Mouse (Mus musculus): ENCODE results near the gene Itgb7.

Gene Itgb7

DNA sequence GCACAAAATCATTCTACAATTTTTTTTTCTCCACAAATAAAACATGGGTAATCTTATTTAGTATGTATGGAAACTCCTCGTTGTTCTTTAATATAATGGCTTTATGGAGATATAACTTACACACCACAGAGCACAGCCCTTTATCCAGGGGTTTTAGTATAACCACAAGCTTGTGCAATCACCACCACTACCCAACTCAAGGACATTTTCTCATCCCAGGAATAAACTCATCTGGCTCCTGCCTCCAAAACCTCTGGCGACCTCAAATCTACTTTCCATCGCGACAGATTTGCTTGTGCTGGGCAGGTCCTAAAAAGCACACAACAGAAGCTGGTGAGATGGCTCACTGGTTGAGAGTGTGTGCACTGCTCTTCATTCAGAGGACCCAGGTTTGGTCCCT is 38.1 kb downstream of the Itgb7 start:
- no peak for DNase-seq (ENCODE audit: low spot score in 2 of 2)

DNA sequence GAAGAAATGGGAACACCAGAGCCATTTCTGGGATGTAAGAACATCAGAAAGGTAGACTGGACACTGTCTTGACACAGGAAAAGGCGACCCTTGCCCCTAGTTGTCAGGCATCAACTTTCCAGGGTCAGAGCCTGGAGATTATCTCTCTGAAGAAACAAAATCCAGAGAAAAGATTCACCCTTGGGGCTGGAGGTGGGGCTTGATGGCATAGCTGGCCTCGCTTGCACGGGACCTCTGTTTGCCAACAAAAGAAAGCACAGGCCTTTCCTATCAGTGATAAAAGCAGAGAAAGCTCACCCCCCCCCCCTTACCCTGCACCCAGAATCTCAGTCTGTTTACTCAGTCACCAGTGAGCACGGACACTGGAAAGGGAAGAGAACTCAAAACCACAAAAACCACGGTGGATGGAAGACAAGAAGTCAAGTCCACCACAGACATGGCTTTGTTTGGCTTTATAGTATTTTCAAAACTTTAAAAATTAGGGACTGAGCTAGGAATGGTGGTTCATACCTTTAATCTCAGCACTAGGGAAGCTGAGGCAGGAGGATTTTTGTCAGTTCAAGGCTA is 38.8 kb downstream of the Itgb7 start:
- DNase-seq (ENCODE audit: low spot score in 2 of 2): no peak

GRCm38 (mm10) chr15:102192271-102192812 is 39.4 kb downstream of the Itgb7 start:
- no peak for DNase-seq (ENCODE audit: low spot score in 2 of 2)

DNA sequence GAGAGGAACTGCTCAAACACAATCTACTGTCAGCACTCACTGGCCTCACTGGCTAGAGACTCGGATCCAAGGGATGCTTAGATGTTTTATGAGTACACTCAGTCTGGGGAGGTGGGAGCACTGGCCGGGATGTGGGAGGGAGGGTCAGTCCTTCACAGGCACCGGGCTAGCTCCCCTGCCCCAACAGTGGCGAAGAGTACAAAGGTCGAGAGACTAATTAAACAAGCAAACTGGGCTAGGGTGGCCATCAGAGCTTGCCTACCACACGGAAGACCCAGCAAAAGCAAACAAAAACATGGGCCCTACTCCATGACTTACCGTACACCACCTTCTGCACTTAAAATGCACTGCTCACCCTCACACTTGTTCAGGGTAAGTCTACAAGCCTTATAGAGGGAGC is 40.0 kb downstream of the Itgb7 start:
- no peak for DNase-seq (ENCODE audit: low spot score in 2 of 2)

- DNase-seq (ENCODE audit: low spot score in 2 of 2): no peak
Measured at GRCm38 (mm10) chr15:102188883-102189282, 42.9 kb downstream of the Itgb7 start.

GRCm38 (mm10) chr15:102188096-102188495 is 43.6 kb downstream of the Itgb7 start:
- no peak for DNase-seq (ENCODE audit: low spot score in 2 of 2)

- no peak for DNase-seq (ENCODE audit: low spot score in 2 of 2)
Measured at GRCm38 (mm10) chr15:102186239-102186638, 45.5 kb downstream of the Itgb7 start.

DNA sequence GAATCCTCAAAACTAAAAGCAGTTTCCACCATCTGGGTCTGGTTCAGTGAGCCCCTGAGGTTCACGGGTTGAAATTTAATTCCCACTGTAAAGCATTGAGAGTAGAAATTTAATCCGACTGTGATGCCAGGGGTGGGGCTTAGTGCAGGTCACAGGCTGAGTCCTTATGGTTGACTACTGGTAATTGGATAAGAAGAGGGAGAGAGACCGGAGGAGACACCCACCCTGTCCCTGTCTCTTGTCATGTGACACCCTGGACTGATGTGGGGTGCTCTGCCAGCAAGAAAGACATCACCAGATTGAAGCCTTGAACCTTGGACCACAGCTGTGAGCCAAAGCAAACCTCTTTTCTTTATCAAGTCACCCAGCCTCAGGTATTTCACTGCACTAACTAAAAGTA is 48.7 kb downstream of the Itgb7 start:
- DNase-seq (ENCODE audit: low spot score in 2 of 2): no peak

- no peak for DNase-seq (ENCODE audit: low spot score in 2 of 2)
Measured at GRCm38 (mm10) chr15:102179924-102180323, 51.8 kb downstream of the Itgb7 start.

DNA sequence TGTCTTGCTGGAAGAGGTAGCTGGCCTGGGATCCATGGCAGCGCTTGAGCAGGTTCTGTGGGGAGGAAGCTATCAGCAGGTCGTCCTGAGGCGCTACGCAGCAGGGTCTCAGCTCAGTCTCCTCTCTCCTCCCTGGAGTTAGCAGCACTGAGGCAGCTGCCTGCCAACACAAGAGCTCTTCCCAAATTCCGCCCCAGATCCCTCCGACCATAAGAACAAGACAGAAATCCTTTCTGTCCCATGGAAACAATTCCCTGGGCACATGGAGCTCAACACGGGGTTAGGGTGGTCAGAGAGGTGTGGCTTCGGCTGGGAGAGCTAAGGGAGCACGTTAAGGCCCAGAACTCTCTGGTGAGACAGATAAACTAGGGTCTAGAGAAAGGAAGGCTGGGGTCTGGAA is 52.6 kb downstream of the Itgb7 start:
- DNase-seq (ENCODE audit: low spot score in 2 of 2): no peak

GRCm38 (mm10) chr15:102178279-102178678 is 53.5 kb downstream of the Itgb7 start:
- DNase-seq (ENCODE audit: low spot score in 2 of 2): peak; percentile 47 to 72

DNA sequence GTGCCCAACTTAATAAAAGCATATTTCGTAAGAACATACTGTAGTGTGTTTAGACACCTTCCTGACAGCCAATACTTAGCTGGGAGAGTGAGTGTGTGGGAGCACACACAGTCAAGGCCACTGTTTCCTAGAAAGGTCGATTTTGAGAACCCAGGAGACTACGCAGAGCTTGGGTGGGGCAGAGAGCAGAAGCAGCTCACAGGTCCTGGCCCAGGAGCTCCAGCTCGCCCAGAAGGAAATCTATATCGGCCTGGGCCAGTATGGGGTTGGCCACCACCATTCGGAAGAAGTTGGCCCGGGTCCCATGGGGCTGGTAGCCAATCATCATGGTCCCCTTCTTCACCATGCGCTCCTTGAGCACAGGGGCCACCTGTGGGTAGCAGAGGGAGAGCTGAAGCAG is 54.3 kb downstream of the Itgb7 start:
- DNase-seq (ENCODE audit: low spot score in 2 of 2): no peak

- DNase-seq (ENCODE audit: low spot score in 2 of 2): no peak
Measured at GRCm38 (mm10) chr15:102176571-102177316, 55.0 kb downstream of the Itgb7 start.

- no peak for DNase-seq (ENCODE audit: low spot score in 2 of 2)
Measured at GRCm38 (mm10) chr15:102175736-102176319, 55.9 kb downstream of the Itgb7 start.

GRCm38 (mm10) chr15:102173581-102173980 is 58.2 kb downstream of the Itgb7 start:
- no peak for DNase-seq (ENCODE audit: low spot score in 2 of 2)

GRCm38 (mm10) chr15:102169064-102169463 is 62.7 kb downstream of the Itgb7 start:
- DNase-seq (ENCODE audit: low spot score in 2 of 2): no peak

DNA sequence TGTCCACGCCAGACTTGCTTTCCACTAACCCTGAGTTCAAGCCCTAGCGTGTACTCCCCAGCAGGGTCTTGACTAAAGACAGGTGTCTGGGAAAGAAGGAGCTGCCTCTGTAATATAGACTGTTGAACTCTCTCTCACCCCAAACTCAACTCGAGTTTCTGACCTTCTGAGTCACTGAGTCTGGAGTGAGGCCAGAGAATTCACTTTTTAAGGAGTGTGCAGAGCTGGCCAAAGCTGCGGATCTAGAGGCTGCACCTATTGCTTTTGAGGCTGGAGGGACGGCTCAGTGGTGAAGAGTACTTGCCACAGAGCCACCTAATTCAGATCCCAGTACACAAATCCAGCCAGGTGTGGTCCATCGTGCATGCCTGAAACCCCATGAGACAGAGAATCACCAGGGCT is 64.1 kb downstream of the Itgb7 start:
- DNase-seq (ENCODE audit: low spot score in 2 of 2): no peak
